Mouse (Mus musculus): ENCODE data around the gene Tmem229b.
"Not testable (repeated sequence)": the region's sequence is repeated elsewhere in the genome, so short reads cannot be mapped to it uniquely, and the experiment has no call there.

Gene Tmem229b

GRCm38 (mm10) chr12:78942931-78943330 lies 64.5 kb downstream of the Tmem229b start:
- DNase-seq = peak; percentile 32 to 44

- no peak for DNase-seq
Measured at GRCm38 (mm10) chr12:78940081-78940480, 67.3 kb downstream of the Tmem229b start.

- DNase-seq = no peak
Measured at GRCm38 (mm10) chr12:78939393-78940037, 67.9 kb downstream of the Tmem229b start.

- no peak for DNase-seq
Measured at GRCm38 (mm10) chr12:78936494-78936893, 70.9 kb downstream of the Tmem229b start.

- no peak for DNase-seq
Measured at GRCm38 (mm10) chr12:78929900-78930299, 77.5 kb downstream of the Tmem229b start.

- DNase-seq = no peak
Measured at GRCm38 (mm10) chr12:78927287-78927686, 80.1 kb downstream of the Tmem229b start.

GRCm38 (mm10) chr12:78923539-78924189 lies 83.8 kb downstream of the Tmem229b start:
- no peak for DNase-seq

GRCm38 (mm10) chr12:78922977-78923376 lies 84.5 kb downstream of the Tmem229b start:
- DNase-seq = not testable (repeated sequence)

GRCm38 (mm10) chr12:78922058-78922457 lies 85.4 kb downstream of the Tmem229b start:
- DNase-seq = no peak

GRCm38 (mm10) chr12:78921421-78921820 lies 86.0 kb downstream of the Tmem229b start:
- DNase-seq = no peak

GRCm38 (mm10) chr12:78919079-78919712 lies 88.2 kb downstream of the Tmem229b start:
- DNase-seq = peak; percentile 64 to 76

GRCm38 (mm10) chr12:78918227-78919078 lies 89.0 kb downstream of the Tmem229b start:
- DNase-seq = peak; percentile 85 to 95

- no peak for DNase-seq
Measured at GRCm38 (mm10) chr12:78916278-78916677, 91.1 kb downstream of the Tmem229b start.

GRCm38 (mm10) chr12:78915561-78915960 lies 91.9 kb downstream of the Tmem229b start:
- no peak for DNase-seq

- DNase-seq = no peak
Measured at GRCm38 (mm10) chr12:78914458-78914857, 93.0 kb downstream of the Tmem229b start.
